Mouse (Mus musculus) kidney, postnatal 10 days (tissue): Measurements from ENCODE around the gene Zfp708.
"Not testable (repeated sequence)": the region's sequence is repeated elsewhere in the genome, so short reads cannot be mapped to it uniquely, and the experiment has no call there.

Source experiments
- DNase-seq: peaks from one replicate; pipeline ENCODE4 v3.0.0; 2021; ENCODE audit warnings: mixed read lengths

Zfp708 gene

GRCm38 (mm10) chr13:67097876-67098275 lies at the start of gene Zfp708:
Gene Zfp708 (minus strand): TSS chr13:67097976.
- no peak for DNase-seq

- DNase-seq, result peak; percentile 86
These were observed 30.4 kb upstream of the Zfp708 start for GRCm38 (mm10) chr13:67128038-67128721.

GRCm38 (mm10) chr13:67127507-67127906 lies 29.7 kb upstream of the Zfp708 start:
- not testable (repeated sequence) for DNase-seq

GRCm38 (mm10) chr13:67124460-67124859 lies 26.7 kb upstream of the Zfp708 start:
- no peak for DNase-seq

GRCm38 (mm10) chr13:67121360-67121759 lies 23.6 kb upstream of the Zfp708 start, which contains the start of gene Zfp759:
Gene Zfp759 (plus strand): TSS chr13:67121660.
- not testable (repeated sequence) for DNase-seq

- not testable (repeated sequence) for DNase-seq
These were observed 18.4 kb upstream of the Zfp708 start, which contains the start of gene Rslcan18 for GRCm38 (mm10) chr13:67116163-67116562. Gene Rslcan18 (minus strand): TSS chr13:67116263.

GRCm38 (mm10) chr13:67113287-67113686 lies 15.5 kb upstream of the Zfp708 start:
- DNase-seq, result no peak

- peak; percentile 21 for DNase-seq
These were observed 14.3 kb upstream of the Zfp708 start for GRCm38 (mm10) chr13:67112096-67112495.

GRCm38 (mm10) chr13:67108821-67109206 lies 11.0 kb upstream of the Zfp708 start:
- no peak for DNase-seq

GRCm38 (mm10) chr13:67108194-67108820 lies 10.5 kb upstream of the Zfp708 start, which contains the start of gene Gm28557:
Gene Gm28557 (minus strand): TSS chr13:67108604.
- peak; percentile 95 for DNase-seq

- DNase-seq, result no peak
These were observed 9.9 kb upstream of the Zfp708 start for GRCm38 (mm10) chr13:67107681-67108080.

GRCm38 (mm10) chr13:67090154-67090553 lies 7.6 kb downstream of the Zfp708 start:
- DNase-seq, result no peak

- DNase-seq, result no peak
These were observed 15.8 kb downstream of the Zfp708 start for GRCm38 (mm10) chr13:67081946-67082345.

- peak; percentile 86 for DNase-seq
These were observed 16.5 kb downstream of the Zfp708 start for GRCm38 (mm10) chr13:67081142-67081713.

- DNase-seq, result no peak
These were observed 20.5 kb downstream of the Zfp708 start for GRCm38 (mm10) chr13:67077244-67077643.

GRCm38 (mm10) chr13:67072786-67073185 lies 25.0 kb downstream of the Zfp708 start:
- DNase-seq, result no peak

- DNase-seq, result no peak
These were observed 32.4 kb downstream of the Zfp708 start for GRCm38 (mm10) chr13:67065386-67065785.

GRCm38 (mm10) chr13:67062427-67062826 lies 35.3 kb downstream of the Zfp708 start:
- no peak for DNase-seq

GRCm38 (mm10) chr13:67060786-67061358 lies 36.9 kb downstream of the Zfp708 start, which contains the start of gene Zfp712:
Gene Zfp712 (minus strand): TSS chr13:67061170.
- peak; percentile 94 for DNase-seq

- peak; percentile 10 for DNase-seq
These were observed 37.5 kb downstream of the Zfp708 start for GRCm38 (mm10) chr13:67060161-67060785.
